Mouse (Mus musculus) C2C12 (cell line): Measurements from ENCODE around the gene Gpr156. TPM values are rescaled to one million over a fixed set of nuclear protein-coding genes. Genes with fewer than 3 reads are reported as not detected.
"Not testable (repeated sequence)": the region's sequence is repeated elsewhere in the genome, so short reads cannot be mapped to it uniquely, and the experiment has no call there.

Experiments used
- H3K27me3 ChIP-seq: one replicate; pipeline ENCODE4 v1.6.1; 2011; ENCODE audit not compliant: control insufficient read depth, insufficient read depth, insufficient read length
- H3K36me3 ChIP-seq: one replicate; pipeline ENCODE4 v1.6.1; 2011; ENCODE audit not compliant: control insufficient read depth, insufficient read depth
- H3K4me3 ChIP-seq: one replicate; pipeline ENCODE4 v1.5.1; 2011; ENCODE audit warnings: mild to moderate bottlenecking, control low read depth; ENCODE audit not compliant: poor library complexity, insufficient read depth, severe bottlenecking
- H3K79me2 ChIP-seq: one replicate; pipeline ENCODE4 v1.6.1; 2011; ENCODE audit not compliant: control insufficient read depth, insufficient read depth
- H3K79me3 ChIP-seq: one replicate; pipeline ENCODE4 v1.6.1; 2011; ENCODE audit warnings: low read depth, control low read depth
- H3ac ChIP-seq: one replicate; pipeline ENCODE3; 2011; ENCODE audit warnings: low read depth; ENCODE audit not compliant: control insufficient read depth, insufficient read length
- CEBPB ChIP-seq: IDR thresholded peaks from one replicate; pipeline ENCODE4 v1.6.1; 2011; ENCODE audit warnings: low read depth, mild to moderate bottlenecking, control low read depth, moderate library complexity
- CTCF ChIP-seq: IDR thresholded peaks from one replicate; pipeline ENCODE4 v1.5.1; 2011; ENCODE audit not compliant: control insufficient read depth, insufficient read depth, insufficient read length
- FOSL1 ChIP-seq: IDR thresholded peaks from one replicate; pipeline ENCODE4 v1.8.0; 2011; ENCODE audit warnings: mild to moderate bottlenecking, low read length; ENCODE audit not compliant: poor library complexity, insufficient read depth, severe bottlenecking
- MAX ChIP-seq: IDR thresholded peaks from one replicate; pipeline ENCODE4 v1.6.1; 2011; ENCODE audit warnings: mild to moderate bottlenecking, control low read depth
- MYOD1 ChIP-seq: IDR thresholded peaks from one replicate; pipeline ENCODE4 v1.6.1; 2011; ENCODE audit warnings: low read depth; ENCODE audit not compliant: control insufficient read depth, insufficient read length
- MYOG ChIP-seq: IDR thresholded peaks from one replicate; pipeline ENCODE4 v1.6.1; 2011; ENCODE audit not compliant: control insufficient read depth, insufficient read length; ENCODE audit errors: extremely low read depth
- USF1 ChIP-seq: IDR thresholded peaks from one replicate; pipeline ENCODE4 v1.6.1; 2011; ENCODE audit warnings: low read depth, mild to moderate bottlenecking, control low read depth, moderate library complexity
- polyA plus RNA-seq: library from polyadenylated mRNA; unstranded; fragments of >200 nt; fragmentation: generic; extraction: Trizol; gene quantifications from one replicate; pipeline ENCODE4 v1.2.1, GENCODE M21; 2012; ENCODE audit warnings: missing spikeins

The Gpr156 gene
- polyA plus RNA-seq, 1 experiment = 0.02 TPM

- H3ac ChIP-seq = no peak overlapping the region
- H3K4me3 ChIP-seq = no peak overlapping the region
- H3K36me3 ChIP-seq = no peaks in the 10 kb centered on the region
- H3K79me3 ChIP-seq = no peaks in the 10 kb centered on the region
- TF ChIP-seq MYOG (no peak), MAX (no peak), USF1 (no peak)
- no peaks in the 10 kb centered on the region for H3K79me2 ChIP-seq
- H3K27me3 ChIP-seq = no peaks in the 10 kb centered on the region
Observed at GRCm38 (mm10) chr16:37966871-37967270, 50.6 kb downstream of the Gpr156 start.

GRCm38 (mm10) chr16:37967415-37967814 is 51.1 kb downstream of the Gpr156 start:
- no peak overlapping the region for H3ac ChIP-seq
- H3K79me3 ChIP-seq = no peaks in the 10 kb centered on the region
- H3K36me3 ChIP-seq = no peaks in the 10 kb centered on the region
- no peaks in the 10 kb centered on the region for H3K79me2 ChIP-seq
- TF ChIP-seq MYOG (no peak), FOSL1 (no peak), MAX (no peak), USF1 (no peak), CEBPB (no peak), CTCF (no peak), MYOD1 (no peak)
- no peak overlapping the region for H3K4me3 ChIP-seq
- H3K27me3 ChIP-seq = no peaks in the 10 kb centered on the region

- Histone ChIP-seq H3K79me3 (no peaks in the 10 kb centered on the region), H3ac (no peak overlapping the region), H3K79me2 (no peaks in the 10 kb centered on the region), H3K27me3 (no peaks in the 10 kb centered on the region), H3K4me3 (no peak overlapping the region), H3K36me3 (no peaks in the 10 kb centered on the region)
- TF ChIP-seq USF1 (no peak), MYOD1 (no peak), CEBPB (no peak), MAX (no peak), MYOG (no peak), CTCF (no peak), FOSL1 (no peak)
Observed at GRCm38 (mm10) chr16:37971522-37971921, 55.2 kb downstream of the Gpr156 start.

- Histone ChIP-seq H3K79me2 (no peaks in the 10 kb centered on the region), H3K36me3 (no peaks in the 10 kb centered on the region), H3ac (no peak overlapping the region), H3K4me3 (no peak overlapping the region), H3K27me3 (no peaks in the 10 kb centered on the region), H3K79me3 (no peaks in the 10 kb centered on the region)
- TF ChIP-seq MAX (no peak), MYOG (no peak), MYOD1 (no peak), FOSL1 (no peak), CTCF (no peak), USF1 (no peak), CEBPB (no peak)
Observed at GRCm38 (mm10) chr16:37972357-37972756, 56.1 kb downstream of the Gpr156 start.

- not testable (repeated sequence) for H3K36me3 ChIP-seq, H3K4me3 ChIP-seq, H3ac ChIP-seq, H3K79me3 ChIP-seq, H3K79me2 ChIP-seq, H3K27me3 ChIP-seq
Observed at GRCm38 (mm10) chr16:37973239-37973638, 56.9 kb downstream of the Gpr156 start.

GRCm38 (mm10) chr16:37973855-37974519 is 57.7 kb downstream of the Gpr156 start:
- no peak for TF ChIP-seq CTCF
- TF ChIP-seq MAX = no peak
- TF ChIP-seq CEBPB = no peak
- no peak for TF ChIP-seq MYOD1
- Histone ChIP-seq H3K79me2 (no peaks in the 10 kb centered on the region), H3K27me3 (no peaks in the 10 kb centered on the region), H3K36me3 (no peaks in the 10 kb centered on the region), H3ac (no peak overlapping the region), H3K79me3 (no peaks in the 10 kb centered on the region), H3K4me3 (no peak overlapping the region)
